Comparison of ENCODE assay signal across 7 mouse cellular contexts in genomic region chr1:33875691-33876090, GRCm38 (mm10). TPM values are rescaled to one million over a fixed set of nuclear protein-coding genes. Genes with fewer than 3 reads are reported as not detected.
DNase-seq lines count a peak whose midpoint lies in the region; TF ChIP-seq lines count a peak whose summit lies in the region.

No protein-coding gene starts in this region.

- H3K4me1 ChIP-seq in cortical plate, adult 2 months (ENCODE audit: control insufficient read depth, insufficient read depth, low read length), result no peaks in the 10 kb centered on the region

- H3K4me3 ChIP-seq in cortical plate, adult 2 months (ENCODE audit: insufficient read depth, low read length), result no peak overlapping the region

- peak; percentile 29; the same call in 1 of the 2 replicates for TF ChIP-seq CTCF in cortical plate, adult 2 months (IDR thresholded peaks at IDR 0.05; ENCODE audit: extremely low read depth, insufficient read depth, low read length)

- TF ChIP-seq POLR2A in cortical plate, adult 2 months (IDR thresholded peaks at IDR 0.05; ENCODE audit: extremely low read depth, insufficient read depth, low read length), result no peak

- no peak overlapping the region for H3K27ac ChIP-seq in cortical plate, adult 2 months (ENCODE audit: insufficient read depth, low read length)

- peak; percentile 19 for DNase-seq in kidney, postnatal 10 days
- no peak for DNase-seq in kidney, adult 18-20 months
- DNase-seq in B cell, adult 2 months, result peak; percentile 46 to 47
- peak; percentile 80 for DNase-seq in ES-CJ7 (ENCODE audit: low read depth, low spot score)
- DNase-seq in thymus, postnatal 0 days (ENCODE audit: low spot score), result peak; percentile 28
- no peak for DNase-seq in left cerebral cortex, adult 8-10 months (ENCODE audit: low spot score in 2 of 2)

RNA-seq across cellular contexts. Expression of gene Bend6, which starts 31.9 kb away (rescaled TPM):
- 146 and 157 TPM in 2 replicates for polyA plus RNA-seq in cortical plate, adult 2 months (2012; rRNA removed)
- 0.68 and 0.72 TPM in 2 replicates for polyA plus RNA-seq in thymus, postnatal 0 days (2015; fragmentation: Nextera tagmentation; extraction: Ambion mirVana)
- total RNA-seq in left cerebral cortex, adult 8-10 months (2022), result 100 to 1,000 TPM; 128 to 153 (median 139) TPM

RNA-seq across cellular contexts. Expression of gene Dst, which starts 32.3 kb away (rescaled TPM):
- 88.5 TPM in 2 replicates for polyA plus RNA-seq in cortical plate, adult 2 months (2012; rRNA removed)
- polyA plus RNA-seq in thymus, postnatal 0 days (2015; fragmentation: Nextera tagmentation; extraction: Ambion mirVana), result 9.4 and 11.9 TPM in 2 replicates
- total RNA-seq in left cerebral cortex, adult 8-10 months (2022), result 100 to 1,000 TPM; 223 to 258 (median 235) TPM

Comparison
In these comparisons a context has a peak if more than half of its experiments do, and no peak if none do; other contexts are left out.
1. DNase-seq: peak in kidney, postnatal 10 days (single experiment), B cell, adult 2 months (2 of 2), ES-CJ7 (single experiment) and thymus, postnatal 0 days (single experiment); none in kidney, adult 18-20 months (single experiment) and left cerebral cortex, adult 8-10 months (0 of 2).
2. RNA of gene Bend6, which starts 31.9 kb away (polyA plus RNA-seq): 146 to 157 TPM in cortical plate, adult 2 months; 0.68 to 0.72 TPM in thymus, postnatal 0 days; every median in the first group is over 10 times any median in the second.